Mouse (Mus musculus): ENCODE measurements around the gene Gpi1.
A peak's percentile ranks its signal among the peaks of the same experiment; 100 is the strongest.

The Gpi1 gene

DNA sequence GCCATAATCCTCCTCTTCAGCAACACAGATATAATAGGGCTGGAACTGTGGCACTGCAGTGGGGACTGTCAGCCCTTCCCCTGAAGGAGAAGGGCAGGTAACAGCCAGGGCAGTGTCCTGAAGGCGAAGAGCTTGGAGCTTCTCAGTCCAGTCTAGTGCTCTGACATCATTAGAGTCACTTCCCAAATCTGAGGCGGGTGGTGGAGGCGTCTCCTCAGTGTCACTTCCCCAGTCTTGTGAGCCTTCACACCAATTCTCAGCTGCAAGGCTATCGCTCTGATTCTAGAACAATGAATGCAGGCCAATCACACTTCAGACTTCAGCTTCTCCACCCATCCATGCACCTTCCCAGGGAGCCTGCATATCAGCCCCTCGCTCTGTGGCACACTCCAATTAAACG, 37.3 kb downstream of the Gpi1 start:
- DNase-seq (ENCODE audit: low read depth in 1 of 2, low spot score in 2 of 2), result peak; percentile 50 to 59

DNA sequence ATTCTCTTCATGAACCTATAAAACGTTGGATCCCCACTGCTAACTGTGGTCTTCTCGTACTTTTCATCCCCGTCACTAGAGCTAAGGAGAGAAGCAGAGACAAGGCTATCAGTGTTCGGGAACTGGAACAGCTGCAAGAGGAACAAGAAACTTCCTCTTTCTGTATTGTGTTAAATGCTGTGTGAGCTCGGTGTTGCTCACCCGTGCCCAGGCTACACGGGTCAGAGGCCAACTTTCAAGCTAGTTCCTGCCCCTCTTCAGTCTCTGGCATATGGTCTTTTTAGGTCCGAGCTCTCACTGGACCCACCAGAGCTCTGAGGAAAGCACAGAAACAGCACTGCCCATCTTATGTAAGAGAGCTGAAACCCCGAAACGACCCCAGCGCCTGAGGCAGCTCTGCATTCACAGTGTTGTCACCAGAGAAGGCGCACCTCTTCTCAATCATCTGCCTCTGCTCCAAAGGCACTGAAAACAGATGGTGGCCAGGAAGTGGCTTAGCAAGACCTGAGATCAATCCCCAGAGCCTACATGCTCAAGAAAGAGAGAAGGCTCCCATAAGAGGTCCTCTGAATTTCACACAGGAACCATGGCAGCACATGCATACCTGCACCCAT, 40.7 kb downstream of the Gpi1 start:
- DNase-seq (ENCODE audit: low read depth in 1 of 2, low spot score in 2 of 2), result peak in 1 of 2 experiments; percentile 41

- no peak for DNase-seq (ENCODE audit: low read depth in 1 of 2, low spot score in 2 of 2)
Observed at GRCm38 (mm10) chr7:34183794-34184193, 46.3 kb downstream of the Gpi1 start.

GRCm38 (mm10) chr7:34183356-34183755, 46.8 kb downstream of the Gpi1 start:
- DNase-seq (ENCODE audit: low read depth in 1 of 2, low spot score in 2 of 2), result no peak

DNA sequence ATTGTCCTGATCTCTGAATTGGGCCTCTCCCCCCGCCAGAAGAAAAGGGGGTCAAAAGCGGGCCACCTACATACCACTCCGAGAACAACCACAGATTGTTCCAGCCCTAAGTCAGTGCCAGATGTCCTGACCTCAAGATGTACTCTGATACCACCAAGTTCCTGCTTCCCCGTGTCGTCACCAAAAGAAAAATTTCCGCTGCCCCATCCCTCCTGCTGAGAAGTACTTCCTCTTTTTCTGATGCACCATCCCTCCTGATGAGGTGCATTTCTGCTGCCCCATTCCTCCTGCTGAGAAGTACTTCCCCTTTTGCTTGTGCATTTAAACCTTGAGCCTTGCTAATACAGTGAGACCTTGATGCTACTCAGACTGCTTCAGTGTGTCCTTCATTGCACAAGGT, 53.9 kb downstream of the Gpi1 start:
- DNase-seq (ENCODE audit: low read depth in 1 of 2, low spot score in 2 of 2), result peak in 1 of 2 experiments; percentile 26

DNA sequence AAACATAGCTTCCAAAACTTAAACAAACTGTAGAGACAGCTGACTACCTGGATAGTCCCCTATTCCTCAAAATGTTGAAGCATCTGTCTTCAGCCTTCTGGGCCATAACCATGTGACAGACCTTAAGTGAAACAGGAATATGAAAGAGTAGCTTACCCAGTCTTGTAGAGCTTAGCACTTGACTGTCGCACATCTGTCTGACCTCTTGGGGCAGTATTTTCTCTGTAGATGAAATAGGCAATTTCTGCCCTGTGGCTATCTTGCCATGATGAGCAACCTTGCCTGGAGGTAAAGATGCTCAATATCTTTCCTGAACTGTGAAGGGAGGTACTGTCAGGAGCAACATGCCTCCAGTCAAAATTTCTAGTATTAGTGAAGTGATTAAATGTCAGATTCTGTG, 57.9 kb downstream of the Gpi1 start:
- DNase-seq (ENCODE audit: low read depth in 1 of 2, low spot score in 2 of 2), result no peak

GRCm38 (mm10) chr7:34169454-34169853, 60.7 kb downstream of the Gpi1 start, which contains the start of gene Uba2:
Gene Uba2, minus strand, starts transcription at chr7:34169599.
- no peak for DNase-seq (ENCODE audit: low read depth in 1 of 2, low spot score in 2 of 2)

GRCm38 (mm10) chr7:34168470-34169251, 61.5 kb downstream of the Gpi1 start:
- peak; percentile 64 to 79 for DNase-seq (ENCODE audit: low read depth in 1 of 2, low spot score in 2 of 2)

DNA sequence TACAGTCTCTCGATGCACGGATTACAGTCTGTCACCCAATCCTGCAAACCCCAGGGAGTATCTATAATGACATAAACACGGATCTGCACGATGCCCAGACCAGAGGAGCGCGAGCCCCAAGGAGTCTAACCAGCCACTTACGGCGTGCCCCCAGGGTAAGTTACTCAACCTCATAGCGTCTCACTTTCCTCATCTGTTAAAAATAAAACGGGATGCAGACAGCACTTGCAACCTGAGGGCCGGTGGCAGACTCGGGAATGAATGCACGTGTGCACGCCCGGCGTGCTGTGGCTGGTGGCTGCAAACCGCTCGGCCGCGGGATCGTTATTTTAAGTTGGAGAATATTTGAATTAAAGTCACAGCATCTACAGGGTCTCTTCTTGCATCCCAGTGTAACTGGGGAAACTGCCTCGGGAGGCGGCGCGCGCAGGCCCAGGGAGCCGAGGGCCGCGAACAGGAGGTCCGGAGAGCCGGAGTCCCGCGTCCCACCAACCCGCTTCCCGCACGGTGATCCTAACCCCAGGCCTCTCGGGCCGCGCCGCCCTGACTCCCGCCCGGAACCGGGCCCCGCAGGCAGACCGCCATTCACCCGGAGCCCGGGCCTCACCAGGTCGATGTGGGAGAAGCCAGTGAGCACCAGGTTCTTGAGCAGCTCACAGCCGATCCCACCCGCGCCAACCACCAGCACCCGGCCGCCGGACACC, 62.2 kb downstream of the Gpi1 start:
- no peak for DNase-seq (ENCODE audit: low read depth in 1 of 2, low spot score in 2 of 2)

DNA sequence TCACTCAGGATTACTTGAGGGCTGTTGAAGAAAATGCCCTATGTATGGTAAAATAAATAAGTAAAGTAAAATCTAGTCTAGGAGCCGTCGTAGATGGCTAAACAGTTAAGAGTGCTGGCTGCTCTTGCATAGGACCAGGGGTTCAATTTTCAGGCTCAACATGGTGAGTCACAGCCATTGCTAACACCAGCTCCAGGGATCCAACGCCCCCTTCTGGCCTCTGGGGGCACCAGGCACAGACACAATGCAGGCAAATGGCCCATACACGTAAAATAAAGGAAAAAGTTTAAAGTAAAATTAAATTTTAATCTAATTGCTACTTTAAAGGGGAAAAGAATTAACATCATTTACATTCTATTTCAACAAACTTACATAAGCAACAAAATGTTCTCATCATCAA, 63.3 kb downstream of the Gpi1 start:
- DNase-seq (ENCODE audit: low read depth in 1 of 2, low spot score in 2 of 2), result peak; percentile 9 to 13

- DNase-seq (ENCODE audit: low read depth in 1 of 2, low spot score in 2 of 2), result no peak
Observed at GRCm38 (mm10) chr7:34165999-34166398, 64.1 kb downstream of the Gpi1 start.

- no peak for DNase-seq (ENCODE audit: low read depth in 1 of 2, low spot score in 2 of 2)
Observed at GRCm38 (mm10) chr7:34164671-34165070, 65.5 kb downstream of the Gpi1 start.

DNA sequence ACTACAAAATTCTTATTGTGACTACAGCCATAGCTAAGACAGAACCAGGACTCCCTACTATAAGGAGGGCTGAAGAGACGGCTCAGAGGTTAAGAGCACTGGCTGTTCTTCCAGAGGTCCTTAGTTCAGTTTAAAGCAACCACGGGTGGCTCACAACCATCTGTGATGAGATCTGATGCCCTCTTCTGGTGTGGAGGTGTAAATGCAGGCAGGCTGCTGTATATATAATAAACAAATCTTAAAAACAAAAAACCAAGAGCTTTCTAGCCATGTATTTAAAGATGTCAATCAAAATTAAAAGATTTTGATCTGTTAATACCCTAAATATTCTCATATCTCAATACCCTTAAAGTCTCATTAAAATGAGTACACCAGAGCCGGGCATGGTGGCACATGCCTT, 71.0 kb downstream of the Gpi1 start:
- no peak for DNase-seq (ENCODE audit: low read depth in 1 of 2, low spot score in 2 of 2)

GRCm38 (mm10) chr7:34157994-34158393, 72.1 kb downstream of the Gpi1 start:
- DNase-seq (ENCODE audit: low read depth in 1 of 2, low spot score in 2 of 2), result no peak
